Mouse (Mus musculus): Measurements from ENCODE around the gene Ttc33. TPM values are rescaled to one million over a fixed set of nuclear protein-coding genes. Genes with fewer than 3 reads are reported as not detected.

The Ttc33 gene
- 46.5 and 52.7 TPM in 2 replicates for polyA plus RNA-seq (2012; rRNA removed)

DNA sequence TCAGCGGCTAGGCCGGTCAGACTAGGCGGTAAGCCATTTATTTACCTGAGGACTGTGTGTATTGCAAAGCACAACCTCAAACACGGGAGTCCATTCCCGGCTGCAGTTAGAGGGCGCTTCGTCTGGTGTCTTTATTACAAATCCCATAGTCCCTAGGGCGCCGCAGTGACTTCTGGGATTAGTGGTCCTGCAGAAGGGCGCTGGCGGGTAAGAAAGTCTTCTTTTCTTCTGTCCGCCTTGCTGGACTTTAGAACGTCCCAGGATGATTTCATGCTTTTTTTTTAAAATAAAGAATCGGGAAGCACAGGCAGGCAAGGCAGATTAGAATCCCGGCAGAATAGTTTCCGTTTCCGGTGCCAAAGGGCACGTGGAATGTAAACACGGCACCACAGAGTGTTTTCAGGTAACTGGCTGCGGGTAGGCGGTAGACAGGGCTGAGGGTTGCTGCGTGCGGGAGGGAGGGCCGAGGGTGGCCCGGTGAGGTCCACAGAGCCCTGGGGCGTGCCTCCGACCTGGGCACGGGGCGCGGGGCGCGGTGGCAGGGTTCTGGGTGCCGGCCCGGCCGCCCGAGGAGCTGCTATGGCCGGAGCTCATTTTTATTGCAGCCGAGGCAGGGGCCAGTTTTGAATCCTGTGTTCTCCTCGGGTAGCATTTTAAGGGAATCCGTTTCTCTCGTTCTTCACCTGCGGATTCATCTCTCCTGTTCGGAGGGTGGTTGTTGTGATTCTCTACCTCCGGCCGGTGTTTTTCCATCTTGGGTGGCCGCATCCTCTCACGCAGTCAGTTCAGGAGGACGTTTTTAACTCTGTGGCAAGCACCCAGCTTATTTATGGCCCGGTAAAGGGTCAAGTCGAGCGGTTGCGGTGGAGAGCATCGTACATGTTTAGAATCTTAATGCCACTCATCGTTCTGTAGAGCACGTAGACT, at the start of gene Ttc33:
Gene Ttc33 (plus strand): TSS at position 160 of the 927 bp plus-strand sequence.
- DNase-seq (ENCODE audit: extremely low spot score in 1 of 2, low spot score in 1 of 2): peak; percentile 61 to 87

DNA sequence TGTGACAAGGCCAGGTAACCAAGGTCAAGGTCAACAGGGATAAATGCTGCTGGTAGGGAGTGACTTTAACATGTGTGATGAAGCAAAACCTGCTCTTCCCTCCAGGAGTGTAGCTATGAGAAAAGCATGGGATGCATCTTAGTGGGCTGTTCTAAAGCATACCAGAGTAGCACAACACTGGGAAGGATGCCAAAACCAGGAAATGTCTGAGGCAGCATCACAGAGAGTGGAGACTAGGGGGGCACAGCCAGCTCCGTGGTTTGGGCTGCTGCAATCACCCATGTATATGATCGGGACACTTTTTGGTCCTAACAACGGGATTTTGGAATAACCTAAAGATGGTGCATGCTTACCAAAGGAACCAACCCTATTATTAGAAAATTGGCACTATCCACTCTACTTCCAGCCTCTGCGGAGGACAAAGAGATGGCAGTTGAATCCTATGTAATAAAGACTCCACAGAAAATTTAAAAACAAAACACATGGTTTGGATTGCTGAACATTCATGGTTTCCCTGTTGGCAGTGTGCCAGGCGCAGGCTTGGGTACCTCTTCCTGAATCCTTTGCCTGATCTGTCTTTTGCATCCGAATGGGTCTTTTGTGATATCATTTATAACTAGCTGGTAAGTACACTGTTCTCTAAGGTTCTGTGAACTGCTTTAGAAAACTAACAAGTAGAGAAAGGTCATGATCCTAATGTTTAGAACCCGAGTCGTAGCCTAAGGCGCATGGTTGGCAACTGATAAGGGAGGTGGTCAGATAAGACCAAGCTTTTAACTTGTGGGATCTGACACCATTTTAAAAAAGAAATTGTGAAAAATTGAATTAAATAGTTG, 47.1 kb upstream of the Ttc33 start:
- no peak for DNase-seq (ENCODE audit: extremely low spot score in 1 of 2, low spot score in 1 of 2)

DNA sequence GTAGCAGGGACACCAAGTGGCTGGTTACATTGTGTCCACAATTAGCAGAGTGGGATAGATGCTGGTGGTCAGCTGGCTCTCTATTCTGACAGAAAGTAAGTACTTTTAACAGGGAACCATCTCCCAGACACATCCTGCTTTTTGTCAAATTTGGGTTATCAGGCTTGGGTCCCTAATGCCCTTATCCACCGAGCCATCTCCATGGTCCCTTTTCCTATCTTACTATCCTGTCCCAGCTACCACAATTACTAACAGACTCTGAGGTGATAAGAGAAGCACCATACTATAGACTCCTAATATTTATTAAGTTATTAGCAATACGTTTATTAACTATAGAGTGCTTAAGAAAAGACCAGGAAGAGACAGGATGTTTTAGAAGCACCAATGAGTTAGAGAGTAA, 46.0 kb upstream of the Ttc33 start:
- DNase-seq (ENCODE audit: extremely low spot score in 1 of 2, low spot score in 1 of 2): no peak

DNA sequence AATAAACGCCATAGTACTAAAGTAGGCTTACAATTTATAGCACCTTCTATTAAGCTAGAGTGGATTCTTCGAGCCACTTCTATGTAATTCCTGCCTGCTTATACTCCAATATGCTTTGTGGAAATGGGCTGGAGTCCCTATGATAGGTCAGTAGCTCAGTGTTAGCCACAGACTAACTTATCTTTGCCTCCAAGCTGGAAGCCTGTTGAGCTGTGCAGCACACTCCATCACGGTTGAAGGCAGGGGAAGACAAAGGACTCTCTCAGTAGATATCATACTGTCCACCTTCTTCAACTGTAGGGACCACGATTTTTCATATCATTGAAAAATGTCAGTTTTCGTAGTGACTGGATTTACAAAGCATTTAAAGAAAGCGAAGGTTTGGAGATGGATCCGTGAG, 45.5 kb upstream of the Ttc33 start:
- DNase-seq (ENCODE audit: extremely low spot score in 1 of 2, low spot score in 1 of 2): no peak

DNA sequence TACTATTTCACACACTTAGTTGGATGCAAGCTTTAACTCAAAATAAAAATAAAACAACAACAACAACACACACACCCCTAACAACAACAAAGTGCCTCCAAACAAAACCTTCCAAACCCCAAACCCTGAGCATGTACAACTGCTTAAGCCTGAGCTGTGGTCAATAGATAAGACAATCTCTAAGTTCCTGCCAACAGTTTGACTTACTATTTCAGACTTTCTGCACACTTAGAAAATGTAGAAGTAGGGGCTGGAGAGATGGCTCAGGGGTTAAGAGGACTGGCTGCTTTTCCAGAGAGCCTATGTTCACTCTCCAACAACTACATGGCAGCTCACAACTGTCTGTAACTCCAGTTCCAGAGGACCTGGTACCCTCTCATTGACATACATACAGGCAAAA, 45.0 kb upstream of the Ttc33 start:
- DNase-seq (ENCODE audit: extremely low spot score in 1 of 2, low spot score in 1 of 2): no peak

DNA sequence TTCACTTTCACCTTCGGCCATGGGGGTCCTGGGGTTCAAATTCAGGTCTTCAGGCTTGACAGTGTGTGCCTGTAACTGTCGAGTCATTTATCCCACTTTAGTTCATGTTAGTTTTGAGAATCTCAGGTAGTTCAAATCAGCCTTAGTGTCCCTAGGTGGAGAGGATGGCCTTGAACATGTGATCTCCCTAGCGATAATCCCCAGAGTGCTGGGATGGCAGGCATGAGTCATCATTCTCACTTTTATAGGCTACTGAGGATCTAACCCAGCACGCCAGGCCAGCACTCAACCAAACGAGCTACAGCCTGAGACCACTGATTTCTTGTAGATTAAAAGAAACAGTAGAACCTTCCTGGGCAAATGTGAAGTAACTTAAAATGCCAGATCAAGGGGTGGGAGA, 43.3 kb upstream of the Ttc33 start:
- DNase-seq (ENCODE audit: extremely low spot score in 1 of 2, low spot score in 1 of 2): no peak

DNA sequence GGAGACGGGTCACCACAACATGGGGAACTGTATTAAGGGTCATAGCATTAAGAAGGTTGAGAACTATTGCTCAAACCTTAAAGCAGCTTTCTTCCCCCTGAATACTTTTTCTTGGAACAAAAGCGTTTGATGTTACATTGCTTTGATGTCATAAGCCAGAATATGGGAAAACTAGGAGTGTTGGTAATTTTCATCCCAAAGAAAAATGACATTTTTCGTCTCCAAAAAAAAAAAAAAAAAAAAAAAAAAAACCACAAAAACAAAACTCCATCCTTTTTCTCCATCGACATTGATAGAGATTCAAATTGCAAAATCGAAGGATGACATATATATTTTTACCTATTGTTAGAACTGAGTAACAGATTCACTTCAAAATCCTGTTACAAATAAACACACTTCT, 42.6 kb upstream of the Ttc33 start:
- DNase-seq (ENCODE audit: extremely low spot score in 1 of 2, low spot score in 1 of 2): no peak

DNA sequence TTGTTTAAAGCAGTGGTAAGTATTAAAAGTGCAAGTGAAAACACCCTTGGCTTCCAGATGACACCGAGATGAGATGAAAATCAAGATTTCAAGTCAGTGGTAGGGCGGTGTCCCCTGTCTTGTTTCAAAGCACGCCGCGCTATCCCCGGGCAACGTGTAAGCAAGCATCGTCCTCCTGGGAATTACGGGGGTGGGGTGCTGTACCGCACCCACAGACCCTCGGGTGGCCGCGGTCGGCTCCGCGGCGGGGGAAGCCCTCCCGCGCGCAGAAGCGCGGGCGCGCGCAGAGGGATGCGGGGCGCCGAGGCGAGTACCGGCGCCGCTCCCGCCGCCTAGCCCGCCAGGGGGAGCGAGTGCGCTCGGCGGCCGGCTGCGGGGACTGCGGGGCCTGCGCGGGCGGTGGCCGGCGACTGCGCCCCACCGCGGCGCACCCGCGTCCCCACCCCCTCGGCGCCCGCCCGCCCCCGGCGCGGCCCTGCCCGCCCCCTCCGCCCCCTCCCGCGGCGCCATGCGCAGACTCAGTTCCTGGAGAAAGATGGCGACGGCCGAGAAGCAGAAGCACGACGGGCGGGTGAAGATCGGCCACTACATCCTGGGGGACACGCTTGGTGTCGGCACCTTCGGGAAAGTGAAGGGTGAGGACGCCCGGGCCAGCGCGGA, 41.8 kb upstream of the Ttc33 start, which contains the start of gene Prkaa1:
Gene Prkaa1 (plus strand): TSS at position 501 of the 660 bp plus-strand sequence.
- DNase-seq (ENCODE audit: extremely low spot score in 1 of 2, low spot score in 1 of 2): peak in 1 of 2 experiments; percentile 62

DNA sequence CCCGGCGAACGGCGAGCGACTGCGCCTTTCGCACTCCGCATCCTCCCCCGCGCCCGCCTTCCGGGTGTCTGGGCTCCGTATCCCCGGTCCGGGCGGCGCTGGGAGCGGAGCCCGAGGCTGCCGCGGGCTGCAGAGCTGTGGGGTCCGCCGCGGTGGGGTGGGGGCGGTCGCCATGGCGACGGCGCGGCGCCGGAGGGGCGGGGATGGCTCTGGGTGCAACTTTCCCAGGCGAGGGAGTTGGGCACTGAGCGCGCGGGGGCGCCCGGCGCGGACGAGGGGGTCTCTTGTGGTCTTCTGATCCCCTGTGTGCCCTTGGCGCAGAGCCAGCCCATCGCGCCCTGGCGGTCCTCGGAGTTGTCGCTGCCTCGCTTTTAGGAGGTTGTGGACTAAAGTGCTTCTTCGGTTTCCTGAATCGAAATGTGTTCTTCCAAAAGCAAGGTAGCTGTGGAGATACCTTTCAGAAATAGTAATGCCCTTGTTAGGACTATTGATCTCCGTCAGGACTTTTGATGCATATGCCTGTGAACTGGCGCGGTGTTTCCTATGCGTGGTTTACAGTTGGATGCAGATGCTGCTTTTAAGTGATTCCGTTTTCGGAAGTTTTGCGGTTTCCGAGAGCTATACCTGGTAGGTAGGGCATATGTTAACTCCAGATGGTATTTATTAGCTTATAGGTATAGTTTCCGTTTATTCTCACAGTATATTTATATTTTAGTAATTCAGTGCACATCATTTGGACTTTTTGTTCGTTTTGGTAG, 41.1 kb upstream of the Ttc33 start:
- peak in 1 of 2 experiments; percentile 34 for DNase-seq (ENCODE audit: extremely low spot score in 1 of 2, low spot score in 1 of 2)

DNA sequence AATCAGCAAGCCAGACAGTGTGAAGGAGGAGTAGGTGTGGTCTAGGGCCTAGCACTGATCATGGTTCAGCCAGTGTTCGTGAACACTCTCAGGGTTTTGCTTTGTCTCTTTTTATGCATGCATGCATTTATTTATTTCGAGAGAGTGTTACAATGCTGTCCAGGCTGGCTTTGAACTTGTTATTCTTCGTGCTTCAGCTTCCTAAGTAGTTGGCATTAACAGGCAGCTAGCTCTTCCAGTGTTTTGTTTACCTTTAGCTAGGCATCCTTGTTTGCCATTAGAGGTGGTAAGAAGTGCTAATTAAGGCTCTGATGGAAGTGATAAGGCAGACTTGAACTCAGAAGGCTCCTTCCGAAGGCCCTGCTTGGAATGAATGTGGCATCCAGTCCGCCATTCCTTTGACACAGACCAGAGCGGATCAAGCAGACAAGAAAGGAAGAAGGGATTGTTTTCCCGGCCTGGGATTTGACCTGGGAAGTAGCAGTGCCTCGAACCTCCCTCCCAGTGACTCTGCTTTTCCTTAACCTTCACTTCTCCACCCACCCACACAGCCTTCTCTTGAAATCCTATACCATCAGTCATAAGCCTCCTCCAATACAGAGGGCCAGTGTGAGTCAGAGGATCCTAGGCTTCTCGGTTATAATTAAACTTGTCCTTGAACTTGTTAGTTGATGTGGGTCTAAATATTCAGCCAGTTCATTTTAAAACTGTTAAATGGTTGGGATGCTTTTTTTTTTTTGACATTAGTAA, 40.0 kb upstream of the Ttc33 start:
- DNase-seq (ENCODE audit: extremely low spot score in 1 of 2, low spot score in 1 of 2): no peak

DNA sequence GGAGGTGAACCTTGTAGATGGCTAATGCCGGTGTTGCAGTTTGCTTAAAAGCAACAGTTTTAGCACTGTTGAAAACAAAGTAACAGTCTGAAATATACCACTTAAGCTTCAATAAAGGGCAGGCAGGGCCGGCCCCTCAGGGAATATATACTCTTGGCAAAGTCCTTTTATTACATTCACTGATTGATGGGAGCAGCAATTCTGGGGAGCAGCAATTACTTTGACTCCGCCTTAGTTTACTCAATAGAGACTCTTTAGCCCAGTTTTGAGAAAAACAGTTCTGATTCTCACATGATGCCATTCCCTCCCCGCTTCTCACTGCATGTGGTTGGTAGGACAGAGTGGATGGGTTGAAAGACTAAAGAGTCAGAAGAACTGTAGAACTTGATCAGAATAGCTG, 36.1 kb upstream of the Ttc33 start:
- DNase-seq (ENCODE audit: extremely low spot score in 1 of 2, low spot score in 1 of 2): no peak

DNA sequence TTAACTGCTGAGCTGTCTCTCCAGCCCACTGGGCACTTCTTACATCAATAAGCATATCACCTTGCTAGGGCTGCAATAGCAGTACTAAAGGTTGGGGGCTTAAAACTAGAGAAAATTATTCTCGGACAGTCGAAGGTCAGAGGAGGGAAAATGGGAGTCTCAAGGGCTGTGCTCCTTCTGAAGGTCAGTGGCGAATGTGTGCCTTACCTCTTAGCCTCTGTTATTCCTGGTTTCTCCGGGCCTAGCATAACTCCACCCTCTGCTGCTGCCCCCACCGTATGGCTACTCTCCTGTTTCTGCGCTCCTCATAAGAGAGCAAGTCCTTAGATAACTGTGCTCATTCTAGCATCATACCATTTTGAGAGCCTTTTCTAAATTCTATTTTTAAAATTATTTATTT, 33.2 kb upstream of the Ttc33 start:
- DNase-seq (ENCODE audit: extremely low spot score in 1 of 2, low spot score in 1 of 2): no peak

DNA sequence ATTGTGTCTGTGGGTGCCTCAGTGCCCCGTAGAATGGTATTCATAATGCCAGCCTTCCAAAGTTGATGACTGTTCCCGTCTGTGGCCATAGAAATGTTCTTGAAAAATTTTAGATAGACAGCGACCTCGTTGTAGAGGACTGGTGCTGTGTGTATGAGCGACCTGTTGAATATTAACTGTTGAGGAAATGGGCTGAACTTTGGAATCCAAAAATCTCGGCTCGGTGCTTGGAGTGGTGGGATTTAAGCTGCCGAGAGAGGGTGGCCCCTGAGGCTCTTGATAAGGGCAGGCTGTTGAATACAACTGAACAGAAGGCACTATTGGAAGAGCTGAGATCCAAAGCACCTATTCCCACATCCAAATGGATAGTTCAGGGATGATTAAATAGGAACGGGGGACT, 30.7 kb upstream of the Ttc33 start:
- no peak for DNase-seq (ENCODE audit: extremely low spot score in 1 of 2, low spot score in 1 of 2)

DNA sequence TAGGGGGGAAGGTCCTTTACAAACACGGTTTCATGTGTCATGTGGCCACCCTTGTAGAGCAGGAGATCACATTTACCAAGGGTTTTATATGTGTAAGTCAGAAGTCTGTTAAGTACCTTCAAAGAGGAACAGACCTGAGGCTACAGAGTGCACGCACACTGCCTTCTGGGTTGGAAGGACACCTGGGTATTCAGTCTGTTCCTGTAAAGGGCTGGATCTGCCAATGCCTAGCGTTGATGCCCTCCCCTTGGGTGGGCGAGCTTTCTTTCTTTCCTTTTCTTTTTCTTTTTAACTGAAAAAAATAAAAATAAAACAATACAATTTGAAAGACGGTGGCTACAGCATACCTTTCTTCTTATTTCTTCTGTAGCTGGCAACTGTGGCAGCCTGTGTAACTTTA, 30.2 kb upstream of the Ttc33 start:
- no peak for DNase-seq (ENCODE audit: extremely low spot score in 1 of 2, low spot score in 1 of 2)

DNA sequence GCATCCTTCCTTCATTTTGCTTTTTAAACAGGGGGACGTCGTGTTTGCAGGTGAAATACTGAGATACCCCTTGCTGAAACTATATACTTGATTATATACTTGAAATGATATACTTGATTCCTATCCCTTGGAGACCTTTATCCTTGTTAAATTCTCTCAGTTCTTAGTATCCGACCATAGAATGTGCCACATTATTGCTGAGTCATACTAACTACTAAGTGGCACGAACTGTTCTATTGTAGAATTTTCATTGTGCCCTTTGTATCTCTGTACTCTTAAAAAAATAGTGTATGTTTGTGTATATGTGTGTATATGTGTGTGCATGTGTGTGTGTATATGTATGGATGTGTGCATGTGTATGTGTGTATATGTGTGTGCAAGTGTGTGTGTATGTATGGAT, 29.0 kb upstream of the Ttc33 start:
- DNase-seq (ENCODE audit: extremely low spot score in 1 of 2, low spot score in 1 of 2): no peak

DNA sequence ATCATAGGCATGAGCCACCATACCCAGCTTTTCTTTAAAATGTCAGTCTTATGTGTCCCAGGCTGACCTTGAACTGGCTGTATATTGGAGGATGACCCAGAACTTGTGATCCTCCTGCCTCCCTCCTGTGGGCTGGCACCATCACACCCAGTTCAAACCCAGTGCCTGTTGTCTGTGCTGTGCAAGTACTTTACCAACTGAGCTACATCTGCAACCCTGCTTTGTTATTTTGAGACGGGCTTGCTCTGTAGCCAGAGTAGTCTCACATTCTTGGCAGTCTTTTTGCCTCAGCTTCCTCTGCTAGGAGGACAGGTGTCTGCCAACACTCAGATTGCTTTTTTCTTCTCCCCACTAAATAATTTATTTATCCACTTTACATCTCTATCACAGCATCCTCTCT, 27.9 kb upstream of the Ttc33 start:
- no peak for DNase-seq (ENCODE audit: extremely low spot score in 1 of 2, low spot score in 1 of 2)

DNA sequence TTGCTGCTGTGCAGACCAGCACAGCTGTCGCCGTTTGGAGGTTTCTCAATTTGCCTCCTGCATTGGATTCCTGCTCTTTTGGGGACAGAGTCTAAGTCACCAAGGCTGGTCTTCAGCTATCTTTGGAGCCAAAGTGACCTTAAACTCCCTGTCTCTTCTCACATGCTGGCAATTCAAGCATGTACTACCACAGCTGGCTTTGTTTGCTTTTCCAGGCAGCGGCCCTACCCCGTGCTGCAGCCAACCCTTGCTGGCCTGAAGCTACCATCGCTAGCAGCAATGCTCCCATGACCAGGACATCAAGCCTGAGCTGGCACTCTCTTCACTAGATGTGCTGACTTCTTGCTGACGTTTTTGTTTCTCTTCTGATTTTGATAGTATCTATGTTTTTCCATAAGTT, 26.5 kb upstream of the Ttc33 start:
- DNase-seq (ENCODE audit: extremely low spot score in 1 of 2, low spot score in 1 of 2): no peak

DNA sequence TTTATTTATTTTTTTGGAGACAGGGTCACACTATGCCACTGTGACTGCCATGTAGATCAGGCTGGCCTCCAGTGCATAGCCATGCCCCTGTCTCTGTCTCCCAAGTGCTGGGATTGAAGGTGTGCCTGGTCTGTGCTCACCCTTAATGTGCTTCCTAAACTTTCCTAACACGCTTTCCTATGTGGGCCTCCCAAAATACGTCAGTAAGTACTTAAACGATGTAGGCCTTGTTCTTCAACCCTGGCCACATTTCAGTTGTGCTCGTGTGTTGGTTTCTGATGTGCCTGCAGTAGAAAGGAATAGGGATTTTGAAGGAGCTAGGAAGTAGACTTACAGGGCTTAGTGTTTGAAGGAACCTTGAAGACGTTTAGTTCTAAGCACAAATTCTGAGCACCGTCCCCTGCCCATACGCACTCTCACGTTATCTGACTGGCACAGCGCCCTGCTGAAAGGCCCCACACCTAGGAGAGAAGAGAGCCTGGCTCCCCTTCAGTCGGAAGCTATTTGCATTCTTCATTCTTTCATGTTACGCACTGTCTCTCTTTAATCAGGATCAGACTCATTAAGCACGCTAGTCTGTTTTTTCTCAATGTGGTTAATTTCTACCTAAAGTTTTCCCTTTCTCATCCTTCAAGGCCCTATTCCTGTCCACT, 20.1 kb upstream of the Ttc33 start:
- no peak for DNase-seq (ENCODE audit: extremely low spot score in 1 of 2, low spot score in 1 of 2)

DNA sequence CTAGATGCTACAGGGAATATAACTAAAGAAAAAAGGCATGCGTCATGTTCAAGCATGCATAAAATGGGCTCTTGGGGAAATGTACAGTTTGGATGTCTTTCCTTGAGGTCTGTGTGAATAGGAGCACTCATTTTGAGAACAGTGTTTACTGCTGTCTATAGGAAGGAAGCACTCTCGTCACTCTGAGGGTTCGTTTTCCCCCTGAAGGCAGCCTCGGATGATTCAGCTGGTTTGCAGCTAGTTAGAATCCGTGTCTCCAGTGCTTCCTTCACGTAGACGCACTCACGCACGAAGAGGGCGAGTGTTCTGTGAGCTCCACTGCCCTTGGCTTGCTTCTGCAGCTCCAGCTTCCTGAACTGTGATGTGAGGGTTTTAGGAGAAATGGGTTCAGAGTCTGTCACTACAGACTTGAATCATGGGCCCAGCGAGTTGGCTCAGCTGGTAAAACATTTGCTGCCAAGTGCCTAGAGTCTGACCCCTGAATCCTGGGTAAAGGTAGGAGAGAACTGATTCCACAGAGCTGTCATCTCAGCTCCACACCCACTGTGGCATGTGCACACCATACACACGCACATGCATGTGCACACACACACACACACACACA, 12.0 kb upstream of the Ttc33 start:
- DNase-seq (ENCODE audit: extremely low spot score in 1 of 2, low spot score in 1 of 2): no peak
